Mouse (Mus musculus) ES-E14 (cell line): ENCODE measurements at regions not wholly inside any gene's neighbourhood (a gene's known extent, or its start where the extent isn't known, plus 50 kb on each side); places are given as distances from the start of the nearest gene placed in this dataset.

Source experiments
- DNase-seq: peaks from one replicate; pipeline ENCODE4 v3.0.0-alpha.2; 2013; ENCODE audit warnings: low read depth, low spot score
- H3K27ac ChIP-seq: 2 replicates; pipeline ENCODE4 v1.5.1; 2012; ENCODE audit warnings: low read depth, mild to moderate bottlenecking, low read length, moderate library complexity, mixed read lengths; ENCODE audit not compliant: poor library complexity, insufficient read depth, severe bottlenecking
- H3K36me3 ChIP-seq: 2 replicates; pipeline ENCODE4 v1.6.1; 2012; ENCODE audit warnings: mild to moderate bottlenecking, low read length, moderate library complexity, mixed read lengths; ENCODE audit not compliant: control insufficient read depth, poor library complexity, insufficient read depth, severe bottlenecking
- H3K4me1 ChIP-seq, 2 experiments: fragments of 150-350 bp in 1 of 2; sonication (generic) in 1 of 2; 2 replicates each; pipeline ENCODE4 v1.6.1; 2012; ENCODE audit warnings: low read length in 2 of 2, mild to moderate bottlenecking in 1 of 2, mixed read lengths in 1 of 2; ENCODE audit not compliant: control insufficient read depth in 2 of 2, insufficient read depth in 2 of 2, poor library complexity in 1 of 2
- H3K4me3 ChIP-seq, 2 experiments: fragments of 150-350 bp in 1 of 2; sonication (generic) in 1 of 2; 2 replicates each; pipeline ENCODE4 v1.5.1; 2012; ENCODE audit warnings: low read length in 2 of 2, low read depth in 1 of 2, mild to moderate bottlenecking in 1 of 2, mixed read lengths in 1 of 2; ENCODE audit not compliant: insufficient read depth in 1 of 2, poor library complexity in 1 of 2, severe bottlenecking in 1 of 2
- H3K9ac ChIP-seq: 2 replicates; pipeline ENCODE4 v1.6.1; 2012; ENCODE audit warnings: low read depth, mild to moderate bottlenecking, low read length, mixed read lengths; ENCODE audit not compliant: poor library complexity, insufficient read depth, severe bottlenecking
- H3K9me3 ChIP-seq: fragments of 150-350 bp; sonication (generic); 2 replicates; pipeline ENCODE4 v1.6.1; 2012; ENCODE audit warnings: low read depth, mild to moderate bottlenecking, low read length; ENCODE audit not compliant: control insufficient read depth, insufficient read depth
- CHD2 ChIP-seq: IDR thresholded peaks from 2 replicates; pipeline ENCODE4 v1.6.1; 2014; ENCODE audit warnings: mild to moderate bottlenecking, low read depth, low read length, inconsistent platforms
- HCFC1 ChIP-seq: IDR thresholded peaks from 2 replicates; pipeline ENCODE4 v1.6.1; 2012; ENCODE audit warnings: low read length, inconsistent platforms, borderline replicate concordance; ENCODE audit not compliant: insufficient read depth
- MAFK ChIP-seq: IDR thresholded peaks from 2 replicates; pipeline ENCODE4 v1.6.1; 2014; ENCODE audit warnings: mild to moderate bottlenecking, low read depth, low read length, inconsistent platforms; ENCODE audit not compliant: insufficient read depth
- ZC3H11A ChIP-seq: IDR thresholded peaks from 2 replicates; pipeline ENCODE4 v1.6.1; 2012; ENCODE audit warnings: low read depth, mild to moderate bottlenecking, inconsistent platforms, low read length, borderline replicate concordance
- ZNF384 ChIP-seq: IDR thresholded peaks from 2 replicates; pipeline ENCODE4 v1.6.1; 2012; ENCODE audit warnings: low read depth, low read length, inconsistent platforms
- in situ Hi-C, 2 experiments: fragments of 600-800 bp; cut with MboI; formaldehyde crosslinking; loops; one replicate each; pipeline ENCODE4 v1.15.1; 2025; ENCODE audit warnings: low sequenced_read_pairs in 2 of 2, inconsistent platforms in 1 of 2; ENCODE audit not compliant: unreplicated experiment in 2 of 2

DNA sequence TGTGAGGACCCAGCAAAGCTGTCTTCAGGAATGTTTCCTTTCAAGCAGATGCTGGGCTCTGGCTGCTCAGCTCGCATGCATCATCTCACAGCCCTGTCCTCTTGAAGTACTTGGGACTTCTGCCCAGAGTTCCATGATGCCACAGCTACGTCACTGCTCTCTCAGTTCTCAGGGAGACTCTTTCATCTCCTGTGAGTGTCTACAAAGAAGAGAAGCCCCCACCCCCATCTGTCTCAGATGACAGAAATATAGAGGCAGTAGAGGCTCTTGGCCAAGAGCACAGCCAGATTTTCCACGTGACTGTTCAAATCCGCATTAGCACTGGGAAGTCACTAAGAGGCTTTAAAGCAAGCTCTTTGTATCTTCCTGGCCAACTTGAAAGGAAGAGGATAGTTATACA, 262.1 kb upstream of the Msx2 start:
- no peak for DNase-seq
- Histone ChIP-seq H3K36me3 (no peaks in the 10 kb centered on the region), H3K27ac (no peak overlapping the region), H3K4me1 (no peaks in the 10 kb centered on the region), H3K9me3 (no peaks in the 10 kb centered on the region), H3K9ac (no peak overlapping the region), H3K4me3 (no peak overlapping the region)
- in situ Hi-C loops: no loop called here
- TF ChIP-seq HCFC1 (no peak), CHD2 (no peak), MAFK (no peak), ZC3H11A (no peak), ZNF384 (no peak)

DNA sequence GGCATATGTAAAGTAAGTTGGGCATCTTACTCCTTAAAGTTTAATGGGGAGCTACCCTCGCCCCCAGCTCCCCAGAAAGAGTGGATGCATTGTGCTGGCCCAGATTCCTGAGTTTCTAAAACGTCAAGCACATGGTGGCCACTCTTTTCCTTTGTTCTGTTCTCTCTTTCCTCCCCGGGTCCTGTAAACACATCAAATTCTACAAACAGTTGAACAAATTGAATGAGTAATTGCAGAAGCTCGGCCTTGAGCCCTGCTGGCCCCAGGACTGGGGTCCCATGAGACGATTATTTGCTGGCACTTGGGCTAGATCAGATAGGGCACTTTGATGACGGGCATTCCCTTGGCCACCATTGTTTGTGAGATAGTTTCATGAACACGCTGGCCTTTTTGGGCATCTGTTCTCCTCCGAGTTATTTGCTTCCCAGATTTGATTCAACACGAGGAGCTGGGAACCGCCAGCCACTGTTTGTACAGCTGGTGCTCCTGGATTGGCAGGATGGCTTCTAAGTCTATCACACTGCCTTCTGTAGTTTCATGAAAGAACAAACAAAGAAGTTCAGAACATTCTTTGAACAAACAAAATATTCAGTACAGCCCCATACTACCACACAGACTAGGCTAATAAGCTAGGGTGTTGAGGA, 257.5 kb upstream of the Msx2 start:
- in situ Hi-C loops: no loop called here
- no peaks in the 10 kb centered on the region for H3K4me1 ChIP-seq
- H3K36me3 ChIP-seq: no peaks in the 10 kb centered on the region
- no peak overlapping the region for H3K9ac ChIP-seq
- no peak overlapping the region for H3K27ac ChIP-seq
- TF ChIP-seq CHD2 (no peak), MAFK (no peak), HCFC1 (no peak), ZNF384 (no peak), ZC3H11A (no peak)
- H3K4me3 ChIP-seq: no peak overlapping the region
- no peak for DNase-seq
- no peaks in the 10 kb centered on the region for H3K9me3 ChIP-seq

- DNase-seq: no peak
- no peak overlapping the region for H3K9ac ChIP-seq
- H3K27ac ChIP-seq: no peak overlapping the region
- TF ChIP-seq HCFC1: no peak
- TF ChIP-seq MAFK: no peak
- no peak for TF ChIP-seq CHD2
- TF ChIP-seq ZC3H11A: no peak
- no peak for TF ChIP-seq ZNF384
- H3K4me1 ChIP-seq: no peaks in the 10 kb centered on the region
- no peaks in the 10 kb centered on the region for H3K9me3 ChIP-seq
- no peaks in the 10 kb centered on the region for H3K36me3 ChIP-seq
- no peak overlapping the region for H3K4me3 ChIP-seq
- in situ Hi-C loops: no loop called here
These were observed 257.0 kb upstream of the Msx2 start for GRCm38 (mm10) chr13:53729848-53730247.

DNA sequence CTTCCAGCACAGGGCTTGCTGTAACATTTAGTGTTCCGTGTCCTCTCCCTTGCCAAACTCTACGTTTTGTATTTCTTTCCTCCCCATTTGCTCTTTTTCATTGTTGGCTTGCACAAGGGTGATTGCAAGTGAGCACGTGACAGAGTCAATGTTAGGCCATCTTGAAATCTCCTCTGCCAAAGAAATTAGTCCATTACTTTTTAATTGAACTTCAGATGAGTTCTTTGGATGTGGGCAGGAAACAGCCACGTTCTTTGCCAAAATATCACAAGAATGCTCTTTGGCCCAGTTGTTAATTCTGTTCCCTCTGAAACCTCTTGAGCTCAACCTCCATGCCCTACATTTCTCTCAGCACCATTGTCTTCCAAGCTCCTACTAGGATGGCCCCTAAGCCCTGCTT, 253.2 kb upstream of the Msx2 start:
- H3K4me3 ChIP-seq: no peak overlapping the region
- no peaks in the 10 kb centered on the region for H3K9me3 ChIP-seq
- in situ Hi-C loops: no loop called here
- DNase-seq: no peak
- no peak overlapping the region for H3K9ac ChIP-seq
- no peak overlapping the region for H3K27ac ChIP-seq
- no peaks in the 10 kb centered on the region for H3K4me1 ChIP-seq
- TF ChIP-seq CHD2: no peak
- no peaks in the 10 kb centered on the region for H3K36me3 ChIP-seq

- in situ Hi-C loops: no loop called here
- TF ChIP-seq ZNF384: no peak
- no peak for TF ChIP-seq HCFC1
- TF ChIP-seq ZC3H11A: no peak
- TF ChIP-seq MAFK: no peak
- TF ChIP-seq CHD2: no peak
- Histone ChIP-seq H3K9ac (no peak overlapping the region), H3K9me3 (no peaks in the 10 kb centered on the region), H3K4me3 (no peak overlapping the region), H3K4me1 (no peaks in the 10 kb centered on the region), H3K36me3 (no peaks in the 10 kb centered on the region), H3K27ac (no peak overlapping the region)
- DNase-seq: no peak
These were observed 250.0 kb upstream of the Msx2 start for GRCm38 (mm10) chr13:53722881-53723280.
